Mouse (Mus musculus) cerebellum, adult 11-12 months (tissue): Measurements from ENCODE around the gene Fars2.

Experiments
- DNase-seq: peaks from one replicate; pipeline ENCODE4 v3.0.0; 2022

The Fars2 gene

GRCm38 (mm10) chr13:36589092-36589491, 471.9 kb downstream of the Fars2 start:
- DNase-seq, result no peak

GRCm38 (mm10) chr13:36592291-36592690, 475.1 kb downstream of the Fars2 start:
- DNase-seq, result no peak

GRCm38 (mm10) chr13:36606717-36607116, 489.5 kb downstream of the Fars2 start:
- no peak for DNase-seq

GRCm38 (mm10) chr13:36607871-36608270, 490.7 kb downstream of the Fars2 start:
- no peak for DNase-seq

GRCm38 (mm10) chr13:36610426-36610825, 493.2 kb downstream of the Fars2 start:
- DNase-seq, result no peak

GRCm38 (mm10) chr13:36612785-36613750, 495.9 kb downstream of the Fars2 start:
- peak; percentile 8 for DNase-seq

GRCm38 (mm10) chr13:36620498-36621332, 503.5 kb downstream of the Fars2 start:
- no peak for DNase-seq

- DNase-seq, result no peak
Observed at GRCm38 (mm10) chr13:36621333-36621659, 504.1 kb downstream of the Fars2 start.

GRCm38 (mm10) chr13:36623556-36623955, 506.3 kb downstream of the Fars2 start:
- no peak for DNase-seq

GRCm38 (mm10) chr13:36629154-36629553, 511.9 kb downstream of the Fars2 start:
- no peak for DNase-seq

- no peak for DNase-seq
Observed at GRCm38 (mm10) chr13:36648257-36648656, 531.0 kb downstream of the Fars2 start.

GRCm38 (mm10) chr13:36654251-36654650, 537.0 kb downstream of the Fars2 start:
- DNase-seq, result no peak

GRCm38 (mm10) chr13:36679345-36679744, 562.1 kb downstream of the Fars2 start:
- DNase-seq, result no peak

GRCm38 (mm10) chr13:36680690-36681355, 563.6 kb downstream of the Fars2 start:
- DNase-seq, result no peak

- DNase-seq, result no peak
Observed at GRCm38 (mm10) chr13:36683581-36683980, 566.4 kb downstream of the Fars2 start.

GRCm38 (mm10) chr13:36695516-36696201, 578.4 kb downstream of the Fars2 start:
- DNase-seq, result peak; percentile 88

- peak; percentile 70 for DNase-seq
Observed at GRCm38 (mm10) chr13:36696351-36696771, 579.1 kb downstream of the Fars2 start.

- DNase-seq, result no peak
Observed at GRCm38 (mm10) chr13:36707088-36707690, 590.0 kb downstream of the Fars2 start.

- no peak for DNase-seq
Observed at GRCm38 (mm10) chr13:36714101-36714500, 596.9 kb downstream of the Fars2 start.

GRCm38 (mm10) chr13:36716708-36717107, 599.5 kb downstream of the Fars2 start:
- no peak for DNase-seq

- no peak for DNase-seq
Observed at GRCm38 (mm10) chr13:36717376-36717775, 600.2 kb downstream of the Fars2 start.
